Mouse (Mus musculus) forebrain, embryonic 13.5 days (tissue): ENCODE measurements around the gene Timm13. TPM values are rescaled to one million over a fixed set of nuclear protein-coding genes. Genes with fewer than 3 reads are reported as not detected.

Experiments
- ATAC-seq: fragments of 200-750 bp; cut with Nextera tagmentation; 2 replicates; pipeline ENCODE4 v1.8.0; 2017
- H3K27ac ChIP-seq: fragments of 300-500 bp; sonication (generic); 2 replicates; pipeline ENCODE4 v1.5.1; 2015; ENCODE audit warnings: inconsistent platforms, mild to moderate bottlenecking, moderate library complexity
- H3K27me3 ChIP-seq: fragments of 300-500 bp; sonication (generic); 2 replicates; pipeline ENCODE4 v1.6.1; 2015; ENCODE audit warnings: mild to moderate bottlenecking, inconsistent platforms
- H3K36me3 ChIP-seq: fragments of 300-500 bp; sonication (generic); 2 replicates; pipeline ENCODE4 v1.6.1; 2015; ENCODE audit warnings: mild to moderate bottlenecking, inconsistent platforms; ENCODE audit not compliant: poor library complexity, severe bottlenecking
- H3K4me1 ChIP-seq: fragments of 300-500 bp; sonication (generic); 2 replicates; pipeline ENCODE4 v1.6.1; 2015; ENCODE audit warnings: inconsistent platforms
- H3K4me2 ChIP-seq: fragments of 300-500 bp; sonication (generic); 2 replicates; pipeline ENCODE4 v1.6.1; 2015; ENCODE audit warnings: inconsistent platforms, mild to moderate bottlenecking, moderate library complexity
- H3K4me3 ChIP-seq: fragments of 300-500 bp; sonication (generic); 2 replicates; pipeline ENCODE4 v1.5.1; 2015; ENCODE audit warnings: mild to moderate bottlenecking, inconsistent platforms
- H3K9ac ChIP-seq: fragments of 300-500 bp; sonication (generic); 2 replicates; pipeline ENCODE4 v1.6.1; 2015; ENCODE audit warnings: mild to moderate bottlenecking, inconsistent platforms
- H3K9me3 ChIP-seq: fragments of 300-500 bp; sonication (generic); replicated peaks from 2 replicates; pipeline ENCODE4 v1.6.1; 2016; ENCODE audit warnings: inconsistent platforms
- WGBS: fragments of 180-500 bp; shearing (Covaris S2); methylation state at CpG from one replicate; pipeline ENCODE4 v1.1.7; 2015; 5-methylcytosine and 5-hydroxymethylcytosine counted together
- polyA plus RNA-seq: library from polyadenylated mRNA; unstranded; fragments of >200 nt; fragmentation: Nextera tagmentation; extraction: Ambion mirVana; gene quantifications from 2 replicates; pipeline ENCODE4 v1.2.1, GENCODE M21; 2015

Timm13 gene
- 356 and 364 TPM in 2 replicates for polyA plus RNA-seq

GRCm38 (mm10) chr10:80900318-80901247 is at the start of gene Timm13:
TSS of gene Timm13 (minus strand) at chr10:80900969.
- H3K27ac ChIP-seq, result peak within 1 kb of the TSS; percentile 79
- peak within 1 kb of the TSS; percentile 98 for H3K4me2 ChIP-seq
- under 1% methylated on average over 72 of the region's 72 CpGs for WGBS
- H3K36me3 ChIP-seq, result peaks cover 62% of the 10 kb centered on the region
- peak; percentile 96 for ATAC-seq
- H3K9ac ChIP-seq, result peak within 1 kb of the TSS; percentile 81
- H3K4me1 ChIP-seq, result peaks cover 24% of the 10 kb centered on the region
- H3K9me3 ChIP-seq, result no peaks in the 10 kb centered on the region
- H3K27me3 ChIP-seq, result no peaks in the 10 kb centered on the region
- peak within 1 kb of the TSS; percentile 79 for H3K4me3 ChIP-seq

GRCm38 (mm10) chr10:80950314-80950713 is 49.5 kb upstream of the Timm13 start:
- H3K4me2 ChIP-seq, result no peak overlapping the region
- 28% methylated on average over 5 of the region's 5 CpGs for WGBS
- H3K4me1 ChIP-seq, result peaks cover 16% of the 10 kb centered on the region
- no peak overlapping the region for H3K9ac ChIP-seq
- no peak overlapping the region for H3K27ac ChIP-seq
- H3K4me3 ChIP-seq, result no peak overlapping the region
- H3K27me3 ChIP-seq, result 0 out of 2 replicates have a peak, but pooled peaks cover 3% of the 10 kb centered on the region
- H3K9me3 ChIP-seq, result no peaks in the 10 kb centered on the region
- H3K36me3 ChIP-seq, result no peaks in the 10 kb centered on the region
- ATAC-seq, result no peak

GRCm38 (mm10) chr10:80949081-80949480 is 48.3 kb upstream of the Timm13 start:
- WGBS, result 76% methylated on average over 3 of the region's 3 CpGs
- Histone ChIP-seq H3K9ac (no peak overlapping the region), H3K36me3 (no peaks in the 10 kb centered on the region), H3K4me2 (no peak overlapping the region), H3K9me3 (no peaks in the 10 kb centered on the region), H3K4me3 (no peak overlapping the region), H3K27ac (no peak overlapping the region), H3K4me1 (peaks cover 16% of the 10 kb centered on the region), H3K27me3 (0 out of 2 replicates have a peak, but pooled peaks cover 3% of the 10 kb centered on the region)
- no peak for ATAC-seq

GRCm38 (mm10) chr10:80948570-80948969 is 47.8 kb upstream of the Timm13 start:
- Histone ChIP-seq H3K4me3 (no peak overlapping the region), H3K9ac (no peak overlapping the region), H3K4me2 (no peak overlapping the region), H3K9me3 (no peaks in the 10 kb centered on the region), H3K36me3 (no peaks in the 10 kb centered on the region), H3K4me1 (peaks cover 16% of the 10 kb centered on the region), H3K27ac (no peak overlapping the region; the same call in 1 of the 2 replicates), H3K27me3 (0 out of 2 replicates have a peak, but pooled peaks cover 3% of the 10 kb centered on the region)
- ATAC-seq, result no peak
- 32% methylated on average over 6 of the region's 6 CpGs for WGBS

- 43% methylated on average over 2 of the region's 2 CpGs for whole genome bisulfite sequencing
- peaks cover 16% of the 10 kb centered on the region for H3K4me1 ChIP-seq
Measured at GRCm38 (mm10) chr10:80947802-80948201, 47.0 kb upstream of the Timm13 start.

GRCm38 (mm10) chr10:80946684-80947437 is 46.1 kb upstream of the Timm13 start:
- H3K27ac ChIP-seq, result no peak overlapping the region
- H3K4me3 ChIP-seq, result no peak overlapping the region
- peaks cover 16% of the 10 kb centered on the region for H3K4me1 ChIP-seq
- H3K9me3 ChIP-seq, result no peaks in the 10 kb centered on the region
- no peak overlapping the region for H3K4me2 ChIP-seq
- peak overlapping the region; percentile 16; the same call in 1 of the 2 replicates for H3K9ac ChIP-seq
- no peaks in the 10 kb centered on the region for H3K27me3 ChIP-seq
- H3K36me3 ChIP-seq, result no peaks in the 10 kb centered on the region
- ATAC-seq, result no peak
- 60% methylated on average over 14 of the region's 14 CpGs for WGBS

More at GRCm38 (mm10) chr10:80947802-80948201, 47.0 kb upstream of the Timm13 start:
- Histone ChIP-seq H3K27ac (no peak overlapping the region), H3K27me3 (0 out of 2 replicates have a peak, but pooled peaks cover 2% of the 10 kb centered on the region), H3K36me3 (no peaks in the 10 kb centered on the region), H3K9me3 (no peaks in the 10 kb centered on the region), H3K4me3 (no peak overlapping the region), H3K9ac (no peak overlapping the region), H3K4me2 (no peak overlapping the region)
- no peak for ATAC-seq

- peaks cover 15% of the 10 kb centered on the region for H3K27me3 ChIP-seq
- WGBS, result 92% methylated on average over 5 of the region's 5 CpGs
- H3K27ac ChIP-seq, result no peak overlapping the region
- H3K4me3 ChIP-seq, result no peak overlapping the region
- H3K9ac ChIP-seq, result no peak overlapping the region
- peaks cover 30% of the 10 kb centered on the region for H3K4me1 ChIP-seq
- H3K36me3 ChIP-seq, result no peaks in the 10 kb centered on the region
- no peak overlapping the region for H3K4me2 ChIP-seq
- no peaks in the 10 kb centered on the region for H3K9me3 ChIP-seq
- ATAC-seq, result no peak
Measured at GRCm38 (mm10) chr10:80944231-80944630, 43.5 kb upstream of the Timm13 start.

GRCm38 (mm10) chr10:80943701-80944100 is 42.9 kb upstream of the Timm13 start:
- Histone ChIP-seq H3K27ac (no peak overlapping the region), H3K27me3 (peaks cover 15% of the 10 kb centered on the region), H3K9ac (no peak overlapping the region), H3K4me2 (no peak overlapping the region), H3K36me3 (no peaks in the 10 kb centered on the region), H3K4me1 (peaks cover 35% of the 10 kb centered on the region), H3K9me3 (no peaks in the 10 kb centered on the region), H3K4me3 (no peak overlapping the region)
- ATAC-seq, result no peak
- WGBS, result 81% methylated on average over 9 of the region's 9 CpGs

GRCm38 (mm10) chr10:80942919-80943318 is 42.1 kb upstream of the Timm13 start:
- H3K27me3 ChIP-seq, result peaks cover 21% of the 10 kb centered on the region
- no peak overlapping the region for H3K9ac ChIP-seq
- H3K9me3 ChIP-seq, result no peaks in the 10 kb centered on the region
- no peak overlapping the region for H3K27ac ChIP-seq
- WGBS, result 64% methylated on average over 8 of the region's 8 CpGs
- ATAC-seq, result no peak
- no peaks in the 10 kb centered on the region for H3K36me3 ChIP-seq
- H3K4me3 ChIP-seq, result no peak overlapping the region
- peaks cover 36% of the 10 kb centered on the region for H3K4me1 ChIP-seq
- no peak overlapping the region for H3K4me2 ChIP-seq

GRCm38 (mm10) chr10:80940988-80941347 is 40.2 kb upstream of the Timm13 start:
- no peak overlapping the region for H3K9ac ChIP-seq
- peaks cover 47% of the 10 kb centered on the region for H3K4me1 ChIP-seq
- peaks cover 41% of the 10 kb centered on the region for H3K27me3 ChIP-seq
- ATAC-seq, result no peak
- H3K27ac ChIP-seq, result no peak overlapping the region
- no peaks in the 10 kb centered on the region for H3K9me3 ChIP-seq
- H3K4me2 ChIP-seq, result no peak overlapping the region
- 68% methylated on average over 2 of the region's 2 CpGs for WGBS
- no peak overlapping the region for H3K4me3 ChIP-seq
- H3K36me3 ChIP-seq, result no peaks in the 10 kb centered on the region

- peaks cover 52% of the 10 kb centered on the region for H3K4me1 ChIP-seq
- H3K4me2 ChIP-seq, result peak overlapping the region; percentile 78
- ATAC-seq, result no peak
- H3K27ac ChIP-seq, result no peak overlapping the region
- H3K36me3 ChIP-seq, result no peaks in the 10 kb centered on the region
- H3K9ac ChIP-seq, result peak overlapping the region; percentile 66; the same call in 1 of the 2 replicates
- H3K9me3 ChIP-seq, result no peaks in the 10 kb centered on the region
- WGBS, result 56% methylated on average over 8 of the region's 8 CpGs
- peak overlapping the region; percentile 42; the same call in 1 of the 2 replicates for H3K4me3 ChIP-seq
- H3K27me3 ChIP-seq, result peaks cover 46% of the 10 kb centered on the region
Measured at GRCm38 (mm10) chr10:80940320-80940987, 39.7 kb upstream of the Timm13 start.
